Mouse (Mus musculus) G1E (cell line): ENCODE data around the gene Fstl1.

Experiments
- CTCF ChIP-seq: IDR thresholded peaks from 2 replicates; pipeline ENCODE4 v1.5.1; 2012; ENCODE audit warnings: low read depth, low read length, inconsistent platforms, mixed read lengths
- GATA1 ChIP-seq: IDR thresholded peaks from 2 replicates; pipeline ENCODE4 v1.6.1; 2012; ENCODE audit warnings: borderline replicate concordance, low read length, inconsistent platforms, mixed read lengths
- TAL1 ChIP-seq: conservative IDR thresholded peaks from 2 replicates; pipeline ENCODE4 v1.6.1; 2012; ENCODE audit warnings: low read depth, low read length, inconsistent platforms, mixed read lengths

- TF ChIP-seq CTCF (no peak), GATA1 (no peak), TAL1 (no peak)
Measured at GRCm38 (mm10) chr16:37754483-37754882, 22.2 kb upstream of the Fstl1 start.
